Mouse (Mus musculus): ENCODE measurements at regions not wholly inside any gene's neighbourhood (a gene's known extent, or its start where the extent isn't known, plus 50 kb on each side); places are given as distances from the start of the nearest gene placed in this dataset.
"Not testable (repeated sequence)": the region's sequence is repeated elsewhere in the genome, so short reads cannot be mapped to it uniquely, and the experiment has no call there.

DNA sequence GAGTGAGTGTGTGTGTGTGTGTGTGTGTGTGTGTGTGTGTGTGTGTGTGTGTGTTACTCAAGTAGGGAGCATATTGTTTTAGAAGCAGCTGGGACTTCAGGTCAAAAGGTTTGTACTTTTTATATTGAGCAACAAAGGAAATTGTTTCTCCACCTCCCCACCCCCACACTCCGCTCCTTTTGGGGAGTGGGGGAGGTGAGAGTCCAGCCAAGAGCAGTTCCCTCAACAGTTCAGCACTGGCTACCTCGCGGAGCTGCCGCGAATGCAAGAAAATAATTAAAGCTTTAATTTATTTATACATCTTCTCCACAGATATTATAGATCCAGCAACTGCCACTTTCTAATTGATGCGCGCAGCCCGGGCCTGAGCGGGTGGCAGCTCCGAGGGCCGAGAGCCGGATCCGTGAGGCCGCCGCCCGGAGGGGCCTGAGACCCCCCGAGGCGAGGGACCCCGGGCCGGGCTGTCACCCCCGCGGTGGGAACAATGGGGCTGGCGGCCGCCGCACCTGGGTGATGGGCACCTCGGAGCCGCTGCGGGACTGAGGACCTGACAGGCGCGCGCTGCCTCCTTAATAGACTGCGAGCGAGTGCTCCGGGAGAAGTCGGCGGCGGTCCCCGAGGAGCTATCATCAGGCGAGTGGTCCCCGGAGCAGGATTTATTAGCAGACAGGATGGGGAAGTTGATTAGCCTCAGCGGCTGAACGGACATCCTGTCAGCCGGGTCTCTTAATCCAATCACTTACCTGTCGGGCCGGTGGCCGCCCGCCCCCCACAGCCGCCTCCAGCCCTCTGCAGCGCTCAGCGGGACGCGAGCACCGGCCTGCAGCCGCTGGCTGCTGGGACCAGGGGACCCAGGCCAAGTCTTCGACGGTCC lies 124.4 kb downstream of the Melk start:
- no peaks in the 10 kb centered on the region for H3K36me3 ChIP-seq (ENCODE audit: control insufficient read depth, insufficient read depth, low read length)
- peak overlapping the region; percentile 32 for H3K4me3 ChIP-seq (ENCODE audit: low read length)
- under 1% methylated on average over 56 of the region's 56 CpGs for WGBS
- peaks cover 32% of the 10 kb centered on the region for H3K27me3 ChIP-seq (replicated peaks; ENCODE audit: control insufficient read depth, insufficient read depth, low read length)
- peak overlapping the region; percentile 9; the same call in 1 of the 2 replicates for H3K9ac ChIP-seq (ENCODE audit: low read depth, low read length)
- ATAC-seq, result no peak
- no peaks in the 10 kb centered on the region for H3K9me3 ChIP-seq (ENCODE audit: control insufficient read depth, low read length)
- peak overlapping the region; percentile 60 for H3K4me2 ChIP-seq (ENCODE audit: low read depth, low read length)
- H3K27ac ChIP-seq (ENCODE audit: low read length), result no peak overlapping the region
- H3K4me1 ChIP-seq (ENCODE audit: control insufficient read depth, insufficient read depth, low read length), result peaks cover 2% of the 10 kb centered on the region; the same call in 1 of the 2 replicates

DNA sequence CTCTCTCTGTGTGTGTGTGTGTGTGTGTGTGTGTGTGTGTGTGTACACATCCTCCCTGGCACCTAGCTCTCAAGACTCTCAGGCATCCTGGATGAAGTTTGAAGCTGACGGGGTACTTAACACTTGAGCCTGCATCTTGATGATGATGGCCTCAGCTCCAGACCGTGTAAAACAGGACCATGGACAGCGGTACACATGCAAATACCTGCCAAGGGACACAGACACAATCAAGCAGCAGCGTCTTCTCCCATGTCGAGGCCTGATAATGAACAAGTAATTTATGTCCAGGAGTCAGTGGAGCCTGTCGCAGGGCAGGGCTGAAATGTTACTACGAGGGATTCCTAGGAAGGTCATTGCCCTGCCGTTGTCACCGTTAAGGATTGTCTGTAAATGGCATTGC lies 133.9 kb downstream of the Melk start:
- Histone ChIP-seq H3K4me2 (ENCODE audit: low read depth, low read length) (no peak overlapping the region), H3K4me3 (ENCODE audit: low read length) (no peak overlapping the region), H3K36me3 (ENCODE audit: control insufficient read depth, insufficient read depth, low read length) (no peaks in the 10 kb centered on the region), H3K9ac (ENCODE audit: low read depth, low read length) (no peak overlapping the region), H3K4me1 (ENCODE audit: control insufficient read depth, insufficient read depth, low read length) (no peaks in the 10 kb centered on the region), H3K9me3 (ENCODE audit: control insufficient read depth, low read length) (no peaks in the 10 kb centered on the region), H3K27ac (ENCODE audit: low read length) (no peak overlapping the region), H3K27me3 (replicated peaks; ENCODE audit: control insufficient read depth, insufficient read depth, low read length) (no peaks in the 10 kb centered on the region)
- no peak for ATAC-seq
- 26% methylated on average over 9 of the region's 9 CpGs for WGBS

DNA sequence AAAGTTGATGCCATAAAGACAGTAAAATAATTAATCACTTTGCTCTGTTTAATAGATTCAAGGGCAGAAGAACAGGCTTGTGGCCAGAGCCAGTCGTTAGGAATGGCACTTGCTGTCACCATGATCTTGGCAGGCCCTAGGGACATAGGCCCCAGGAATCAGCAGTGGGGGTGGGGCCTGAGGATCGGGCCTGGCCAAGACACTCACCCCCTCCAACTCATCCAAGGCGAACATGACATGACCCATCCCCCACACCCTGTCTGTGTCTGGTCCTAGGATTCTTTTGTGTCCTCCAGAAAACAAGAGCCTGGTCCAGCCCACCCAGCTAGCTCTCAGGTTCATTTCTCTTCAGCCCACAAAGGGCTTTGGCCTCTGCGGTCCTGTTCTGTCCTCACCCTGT lies 144.8 kb downstream of the Melk start:
- ATAC-seq, result no peak
- Histone ChIP-seq H3K9ac (ENCODE audit: low read depth, low read length) (no peak overlapping the region), H3K4me3 (ENCODE audit: low read length) (no peak overlapping the region), H3K4me1 (ENCODE audit: control insufficient read depth, insufficient read depth, low read length) (no peaks in the 10 kb centered on the region), H3K9me3 (ENCODE audit: control insufficient read depth, low read length) (no peaks in the 10 kb centered on the region), H3K27ac (ENCODE audit: low read length) (no peak overlapping the region), H3K36me3 (ENCODE audit: control insufficient read depth, insufficient read depth, low read length) (no peaks in the 10 kb centered on the region), H3K27me3 (replicated peaks; ENCODE audit: control insufficient read depth, insufficient read depth, low read length) (no peaks in the 10 kb centered on the region), H3K4me2 (ENCODE audit: low read depth, low read length) (no peak overlapping the region)
- 29% methylated on average over 4 of the region's 4 CpGs for WGBS

DNA sequence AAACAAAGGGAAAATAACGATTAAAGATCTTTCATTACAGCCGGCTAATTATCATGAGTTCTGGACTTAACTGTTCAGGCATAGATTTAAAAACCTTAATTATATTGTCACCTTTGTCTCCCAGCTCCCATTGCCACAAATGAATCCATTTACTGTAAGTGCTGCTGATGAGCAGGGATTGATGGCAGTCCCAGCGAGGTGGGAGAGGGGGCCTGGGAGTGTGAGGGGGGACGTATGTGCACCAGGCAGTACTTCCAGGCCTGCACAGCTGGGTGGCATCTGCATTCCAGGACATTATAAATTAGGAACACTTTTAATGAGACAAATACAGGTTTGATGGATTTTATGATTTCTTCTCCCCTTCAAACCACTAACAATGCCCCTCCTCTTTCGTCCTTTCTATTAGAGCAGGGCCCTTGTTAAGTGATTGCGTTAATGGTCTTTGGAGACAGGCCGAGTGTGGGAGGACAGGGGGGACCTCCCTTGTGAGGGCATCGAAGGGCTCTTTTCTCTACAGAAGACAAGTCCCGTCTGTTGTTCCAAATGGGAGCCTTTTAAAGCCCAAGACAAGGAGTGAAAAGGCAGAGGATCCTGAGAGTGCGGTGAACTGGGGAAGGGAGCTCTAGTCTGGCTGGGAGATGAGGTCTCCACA lies 150.3 kb downstream of the Melk start:
- H3K27ac ChIP-seq (ENCODE audit: low read length), result no peak overlapping the region
- no peaks in the 10 kb centered on the region for H3K27me3 ChIP-seq (replicated peaks; ENCODE audit: control insufficient read depth, insufficient read depth, low read length)
- 59% methylated on average over 10 of the region's 10 CpGs for WGBS
- H3K9me3 ChIP-seq (ENCODE audit: control insufficient read depth, low read length), result no peaks in the 10 kb centered on the region
- no peak overlapping the region for H3K4me2 ChIP-seq (ENCODE audit: low read depth, low read length)
- no peak overlapping the region for H3K4me3 ChIP-seq (ENCODE audit: low read length)
- H3K36me3 ChIP-seq (ENCODE audit: control insufficient read depth, insufficient read depth, low read length), result no peaks in the 10 kb centered on the region
- ATAC-seq, result no peak
- H3K9ac ChIP-seq (ENCODE audit: low read depth, low read length), result no peak overlapping the region
- H3K4me1 ChIP-seq (ENCODE audit: control insufficient read depth, insufficient read depth, low read length), result no peaks in the 10 kb centered on the region

DNA sequence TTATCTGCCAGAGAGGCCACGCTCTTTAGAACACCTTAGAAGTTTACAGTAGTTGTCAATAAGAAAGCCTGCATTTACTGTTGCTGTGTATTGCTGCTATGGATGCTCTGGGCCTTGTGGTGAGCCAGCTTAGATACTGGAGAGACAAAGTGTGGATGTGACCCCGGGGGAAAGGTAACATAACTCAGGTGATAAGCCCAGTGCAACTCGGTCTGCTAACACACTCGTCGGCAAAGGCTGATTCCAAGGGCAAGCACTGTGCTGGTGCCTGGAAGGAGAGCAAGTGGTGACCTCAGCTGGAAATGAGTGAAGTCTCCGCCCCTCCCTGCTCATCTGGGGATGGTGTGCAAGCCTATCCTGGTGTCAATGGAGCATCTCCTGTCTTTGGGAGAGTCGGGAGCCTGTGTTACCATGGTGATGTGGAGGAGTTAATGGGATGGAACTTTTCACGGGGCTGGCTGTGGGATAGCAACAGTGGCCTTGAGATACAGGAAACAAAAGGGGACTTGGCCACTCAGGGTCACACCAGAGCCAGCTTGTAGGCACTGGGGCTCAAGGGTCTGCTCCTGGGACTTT lies 151.5 kb downstream of the Melk start:
- no peaks in the 10 kb centered on the region for H3K4me1 ChIP-seq (ENCODE audit: control insufficient read depth, insufficient read depth, low read length)
- no peak for ATAC-seq
- no peak overlapping the region for H3K9ac ChIP-seq (ENCODE audit: low read depth, low read length)
- H3K4me3 ChIP-seq (ENCODE audit: low read length), result no peak overlapping the region
- H3K9me3 ChIP-seq (ENCODE audit: control insufficient read depth, low read length), result no peaks in the 10 kb centered on the region
- no peaks in the 10 kb centered on the region for H3K27me3 ChIP-seq (replicated peaks; ENCODE audit: control insufficient read depth, insufficient read depth, low read length)
- no peak overlapping the region for H3K4me2 ChIP-seq (ENCODE audit: low read depth, low read length)
- no peaks in the 10 kb centered on the region for H3K36me3 ChIP-seq (ENCODE audit: control insufficient read depth, insufficient read depth, low read length)
- 52% methylated on average over 8 of the region's 8 CpGs for WGBS
- no peak overlapping the region for H3K27ac ChIP-seq (ENCODE audit: low read length)

DNA sequence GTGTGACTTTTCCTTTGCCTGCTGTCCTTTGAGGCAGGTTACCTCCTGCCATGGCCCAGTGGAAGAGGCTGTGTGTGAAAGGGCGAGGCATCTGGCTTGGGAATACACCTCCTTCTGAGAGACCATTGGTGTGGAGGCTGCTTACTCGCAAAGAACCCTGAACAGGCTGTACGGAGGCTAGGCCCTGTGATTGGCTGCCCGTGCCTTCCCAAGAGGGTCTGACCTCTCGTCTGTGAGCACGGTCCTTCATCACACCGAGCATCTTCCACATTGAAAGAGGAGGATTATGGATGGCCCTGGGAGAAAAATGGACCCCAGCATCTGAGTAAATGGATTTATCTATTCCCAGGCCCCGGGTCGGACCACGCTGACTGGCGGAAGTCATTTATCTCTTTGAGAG lies 152.9 kb downstream of the Melk start:
- H3K27me3 ChIP-seq (replicated peaks; ENCODE audit: control insufficient read depth, insufficient read depth, low read length), result no peaks in the 10 kb centered on the region
- no peak overlapping the region for H3K27ac ChIP-seq (ENCODE audit: low read length)
- H3K4me1 ChIP-seq (ENCODE audit: control insufficient read depth, insufficient read depth, low read length), result no peaks in the 10 kb centered on the region
- 80% methylated on average over 11 of the region's 11 CpGs for WGBS
- H3K4me2 ChIP-seq (ENCODE audit: low read depth, low read length), result no peak overlapping the region
- no peak overlapping the region for H3K9ac ChIP-seq (ENCODE audit: low read depth, low read length)
- no peak overlapping the region for H3K4me3 ChIP-seq (ENCODE audit: low read length)
- H3K36me3 ChIP-seq (ENCODE audit: control insufficient read depth, insufficient read depth, low read length), result no peaks in the 10 kb centered on the region
- ATAC-seq, result no peak
- H3K9me3 ChIP-seq (ENCODE audit: control insufficient read depth, low read length), result no peaks in the 10 kb centered on the region

DNA sequence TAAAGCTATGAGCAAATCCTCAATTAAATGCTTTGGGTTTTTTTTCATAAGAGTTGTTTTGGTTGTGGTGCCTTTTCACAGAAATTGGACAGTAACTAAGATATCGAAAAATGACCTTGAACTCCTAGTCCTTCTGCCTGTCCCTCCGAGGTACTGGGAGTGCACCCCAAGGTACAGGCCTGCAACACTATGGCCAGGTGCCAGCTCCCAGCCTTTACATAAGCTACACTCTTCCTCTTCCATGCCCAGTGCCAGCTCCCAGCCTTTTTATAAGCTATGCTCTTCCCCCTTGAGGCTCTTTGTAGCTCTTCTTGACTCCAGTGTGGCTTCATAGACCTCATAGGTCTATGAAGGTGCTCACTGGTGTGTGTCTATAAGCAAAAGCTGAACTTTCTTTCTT lies 155.2 kb downstream of the Melk start:
- Histone ChIP-seq H3K27ac (ENCODE audit: low read length) (no peak overlapping the region), H3K36me3 (ENCODE audit: control insufficient read depth, insufficient read depth, low read length) (no peaks in the 10 kb centered on the region), H3K9me3 (ENCODE audit: control insufficient read depth, low read length) (no peaks in the 10 kb centered on the region), H3K4me2 (ENCODE audit: low read depth, low read length) (no peak overlapping the region), H3K4me3 (ENCODE audit: low read length) (no peak overlapping the region), H3K9ac (ENCODE audit: low read depth, low read length) (no peak overlapping the region), H3K27me3 (replicated peaks; ENCODE audit: control insufficient read depth, insufficient read depth, low read length) (no peaks in the 10 kb centered on the region), H3K4me1 (ENCODE audit: control insufficient read depth, insufficient read depth, low read length) (no peaks in the 10 kb centered on the region)
- WGBS, result 89% methylated on average over 2 of the region's 2 CpGs
- no peak for ATAC-seq

DNA sequence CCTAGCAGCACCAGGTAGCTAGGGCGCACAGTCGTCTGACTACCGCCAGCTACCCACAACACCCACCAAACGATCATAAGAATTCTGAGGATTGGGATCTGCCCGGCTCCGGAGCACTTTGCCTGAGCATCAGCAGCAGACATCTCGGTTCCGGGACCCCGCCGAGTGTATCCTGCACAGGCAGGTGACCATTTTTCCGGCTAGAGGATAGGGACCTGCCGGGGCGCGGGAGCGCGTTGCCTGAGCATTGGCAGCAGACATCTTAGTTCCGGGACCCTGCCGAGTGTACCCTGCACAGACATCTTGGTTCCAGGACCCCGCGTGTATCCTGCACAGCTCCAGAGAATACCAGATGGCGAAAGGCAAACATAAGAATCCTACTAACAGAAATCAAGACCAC lies 172.8 kb downstream of the Melk start:
- 85% methylated on average over 21 of the region's 21 CpGs for WGBS
- ATAC-seq; H3K4me1 ChIP-seq (ENCODE audit: control insufficient read depth, insufficient read depth, low read length); H3K27me3 ChIP-seq (replicated peaks; ENCODE audit: control insufficient read depth, insufficient read depth, low read length); H3K27ac ChIP-seq (ENCODE audit: low read length); H3K9ac ChIP-seq (ENCODE audit: low read depth, low read length); H3K4me2 ChIP-seq (ENCODE audit: low read depth, low read length); H3K4me3 ChIP-seq (ENCODE audit: low read length); H3K36me3 ChIP-seq (ENCODE audit: control insufficient read depth, insufficient read depth, low read length); H3K9me3 ChIP-seq (ENCODE audit: control insufficient read depth, low read length): not testable (repeated sequence)
